Mouse (Mus musculus) left cerebral cortex, adult 6 months (tissue): ENCODE measurements around the gene Mrpl53. TPM values are rescaled to one million over a fixed set of nuclear protein-coding genes. Genes with fewer than 3 reads are reported as not detected.

ENCODE experiments used
- long read RNA-seq, 2 experiments: library from polyadenylated mRNA; unstranded; transcript quantifications; one replicate each; pipeline ENCODE4 v2.0.0; 2019 to 2020
- polyA plus RNA-seq: library from polyadenylated mRNA; unstranded; fragments of <200 nt; fragmentation: Nextera tagmentation; gene quantifications from 2 replicates; pipeline ENCODE4 v1.2.3, GENCODE M21; 2021

Mrpl53 gene
- 149 and 168 TPM in 2 replicates for polyA plus RNA-seq
- long read RNA-seq, experiment 1, transcript Mrpl53-201 (3 exons, 695 nt) = major isoform, 12 of 14 reads
- long read RNA-seq, experiment 1, partial matches to known transcripts = 0 of 14 reads
- long read RNA-seq, experiment 1, other reads (novel, unspliced or antisense) = 2 of 14 reads
- long read RNA-seq, experiment 2, transcript Mrpl53-201 (3 exons, 695 nt) = major isoform, 105 of 108 reads
- long read RNA-seq, experiment 2, partial matches to known transcripts = 0 of 108 reads
- long read RNA-seq, experiment 2, other reads (novel, unspliced or antisense) = 3 of 108 reads

GRCm38 (mm10) chr6:83108762-83109668, at the start of gene Mrpl53:
Gene Mrpl53 (plus strand): TSS chr6:83109040.

GRCm38 (mm10) chr6:83070247-83070310, 38.8 kb upstream of the Mrpl53 start, which contains the start of gene Tlx2:
Gene Tlx2 (minus strand): TSS chr6:83070293.

GRCm38 (mm10) chr6:83077630-83078323, 31.1 kb upstream of the Mrpl53 start, which contains the start of gene Pcgf1:
Gene Pcgf1 (plus strand): TSS chr6:83077869.

GRCm38 (mm10) chr6:83086121-83087035, 22.5 kb upstream of the Mrpl53 start, which contains the start of gene Lbx2:
Gene Lbx2 (plus strand): TSS chr6:83086367.

GRCm38 (mm10) chr6:83101316-83101687, 7.5 kb upstream of the Mrpl53 start, which contains the start of the genes Ccdc142 and Gm42688:
Gene Ccdc142 (plus strand): TSS chr6:83101601.
Gene Gm42688 (plus strand): TSS chr6:83101617.

GRCm38 (mm10) chr6:83115011-83115671, 6.3 kb downstream of the Mrpl53 start, which contains the start of gene Mogs:
Gene Mogs (plus strand): TSS chr6:83115496.

GRCm38 (mm10) chr6:83120930-83121862, 12.4 kb downstream of the Mrpl53 start, which contains the start of gene Wbp1:
Gene Wbp1 (minus strand): TSS chr6:83121559.

GRCm38 (mm10) chr6:83125331-83125730, 16.5 kb downstream of the Mrpl53 start, which contains the start of gene Ino80b:
Gene Ino80b (minus strand): TSS chr6:83125431.

GRCm38 (mm10) chr6:83134951-83135513, 26.2 kb downstream of the Mrpl53 start, which contains the start of gene Rtkn:
Gene Rtkn (plus strand): TSS chr6:83135463.

GRCm38 (mm10) chr6:83156259-83156684, 47.4 kb downstream of the Mrpl53 start, which contains the start of the genes Wdr54 and 1700003E16Rik:
Gene Wdr54 (minus strand): TSS chr6:83156397.
Gene 1700003E16Rik (plus strand): TSS chr6:83156404.

Other genes with a start within 250 kb of the Mrpl53 start
- 11.5 and 14.3 TPM in 2 replicates for gene Sema4f, start 169.3 kb upstream of the Mrpl53 start, polyA plus RNA-seq
- not detected in 2 replicates for gene M1ap, start 162.1 kb upstream of the Mrpl53 start, polyA plus RNA-seq
- gene Dok1, start 75.6 kb upstream of the Mrpl53 start, polyA plus RNA-seq = 0.92 and 1.0 TPM in 2 replicates
- gene Loxl3, start 74.9 kb upstream of the Mrpl53 start, polyA plus RNA-seq = 1.4 and 1.7 TPM in 2 replicates
- 64.0 and 107 TPM in 2 replicates for gene Aup1, start 54.5 kb upstream of the Mrpl53 start, polyA plus RNA-seq
- 36.7 and 40.7 TPM in 2 replicates for gene Htra2, start 53.8 kb upstream of the Mrpl53 start, polyA plus RNA-seq
- gene Dqx1, start 51.2 kb upstream of the Mrpl53 start, polyA plus RNA-seq = 0.17 and 0.24 TPM in 2 replicates
- not detected in 2 replicates for gene Tlx2, start 38.7 kb upstream of the Mrpl53 start, polyA plus RNA-seq
- gene Pcgf1, start 31.2 kb upstream of the Mrpl53 start, polyA plus RNA-seq = 23.7 and 26.7 TPM in 2 replicates
- gene Lbx2, start 22.7 kb upstream of the Mrpl53 start, polyA plus RNA-seq = 0.90 and 1.2 TPM in 2 replicates
- 1.0 and 1.5 TPM in 2 replicates for gene Ccdc142, start 7.4 kb upstream of the Mrpl53 start, polyA plus RNA-seq
- 0.87 and 1.2 TPM in 2 replicates for gene Gm42688, start 7.4 kb upstream of the Mrpl53 start, polyA plus RNA-seq
- 2.2 and 2.6 TPM in 2 replicates for gene Mogs, start 6.5 kb downstream of the Mrpl53 start, polyA plus RNA-seq
- gene Wbp1, start 12.5 kb downstream of the Mrpl53 start, polyA plus RNA-seq = 21.8 and 51.8 TPM in 2 replicates
- 8.2 and 23.6 TPM in 2 replicates for gene Ino80b, start 16.4 kb downstream of the Mrpl53 start, polyA plus RNA-seq
- 67.3 and 68.0 TPM in 2 replicates for gene Rtkn, start 26.4 kb downstream of the Mrpl53 start, polyA plus RNA-seq
- 23.3 and 39.1 TPM in 2 replicates for gene Wdr54, start 47.4 kb downstream of the Mrpl53 start, polyA plus RNA-seq
- gene 1700003E16Rik, start 47.4 kb downstream of the Mrpl53 start, polyA plus RNA-seq = 28.6 and 44.3 TPM in 2 replicates
- 113 and 119 TPM in 2 replicates for gene Dctn1, start 56.9 kb downstream of the Mrpl53 start, polyA plus RNA-seq
- gene Slc4a5, start 110.8 kb downstream of the Mrpl53 start, polyA plus RNA-seq = 0.13 TPM in 1 of 2 replicates, not detected in the other
- gene Mthfd2, start 216.9 kb downstream of the Mrpl53 start, polyA plus RNA-seq = 14.2 and 17.4 TPM in 2 replicates
- gene Mob1a, start 217.0 kb downstream of the Mrpl53 start, polyA plus RNA-seq = 13.1 and 25.9 TPM in 2 replicates
- gene Bola3, start 240.1 kb downstream of the Mrpl53 start, polyA plus RNA-seq = 228 and 281 TPM in 2 replicates